Mouse (Mus musculus) stomach, embryonic 15.5 days (tissue): ENCODE data around the gene Terf2. TPM values are rescaled to one million over a fixed set of nuclear protein-coding genes. Genes with fewer than 3 reads are reported as not detected.

ENCODE experiments used
- ATAC-seq: fragments of 200-750 bp; cut with Nextera tagmentation; 2 replicates; pipeline ENCODE4 v1.8.0; 2017; ENCODE audit warnings: low read depth, moderate number of reproducible peaks, moderate TSS enrichment; ENCODE audit not compliant: insufficient read depth, low FRiP score
- H3K27ac ChIP-seq: fragments of 300-500 bp; sonication (generic); 2 replicates; pipeline ENCODE4 v1.5.1; 2015; ENCODE audit warnings: mild to moderate bottlenecking, inconsistent platforms
- H3K27me3 ChIP-seq: fragments of 300-500 bp; sonication (generic); replicated peaks from 2 replicates; pipeline ENCODE4 v1.6.1; 2015; ENCODE audit warnings: inconsistent platforms
- H3K36me3 ChIP-seq: fragments of 300-500 bp; sonication (generic); 2 replicates; pipeline ENCODE4 v1.6.1; 2015; ENCODE audit warnings: inconsistent platforms
- H3K4me1 ChIP-seq: fragments of 300-500 bp; sonication (generic); 2 replicates; pipeline ENCODE4 v1.6.1; 2015; ENCODE audit warnings: inconsistent platforms
- H3K4me2 ChIP-seq: fragments of 300-500 bp; sonication (generic); 2 replicates; pipeline ENCODE4 v1.6.1; 2015; ENCODE audit warnings: mild to moderate bottlenecking, inconsistent platforms
- H3K4me3 ChIP-seq: fragments of 300-500 bp; sonication (generic); replicated peaks from 2 replicates; pipeline ENCODE4 v1.5.1; 2015; ENCODE audit warnings: inconsistent platforms
- H3K9ac ChIP-seq: fragments of 300-500 bp; sonication (generic); 2 replicates; pipeline ENCODE4 v1.6.1; 2015; ENCODE audit warnings: inconsistent platforms
- H3K9me3 ChIP-seq: fragments of 300-500 bp; sonication (generic); 2 replicates; pipeline ENCODE4 v1.6.1; 2016; ENCODE audit warnings: inconsistent platforms
- WGBS: fragments of 180-500 bp; shearing (Covaris S2); methylation state at CpG from one replicate; pipeline ENCODE4 v1.1.7; 2015; 5-methylcytosine and 5-hydroxymethylcytosine counted together
- polyA plus RNA-seq: library from polyadenylated mRNA; unstranded; fragments of >200 nt; fragmentation: Nextera tagmentation; extraction: Ambion mirVana; gene quantifications from 2 replicates; pipeline ENCODE4 v1.2.1, GENCODE M21; 2015

Gene Terf2
- polyA plus RNA-seq, 1 experiment from 2014 or later: 16.1 TPM

DNA sequence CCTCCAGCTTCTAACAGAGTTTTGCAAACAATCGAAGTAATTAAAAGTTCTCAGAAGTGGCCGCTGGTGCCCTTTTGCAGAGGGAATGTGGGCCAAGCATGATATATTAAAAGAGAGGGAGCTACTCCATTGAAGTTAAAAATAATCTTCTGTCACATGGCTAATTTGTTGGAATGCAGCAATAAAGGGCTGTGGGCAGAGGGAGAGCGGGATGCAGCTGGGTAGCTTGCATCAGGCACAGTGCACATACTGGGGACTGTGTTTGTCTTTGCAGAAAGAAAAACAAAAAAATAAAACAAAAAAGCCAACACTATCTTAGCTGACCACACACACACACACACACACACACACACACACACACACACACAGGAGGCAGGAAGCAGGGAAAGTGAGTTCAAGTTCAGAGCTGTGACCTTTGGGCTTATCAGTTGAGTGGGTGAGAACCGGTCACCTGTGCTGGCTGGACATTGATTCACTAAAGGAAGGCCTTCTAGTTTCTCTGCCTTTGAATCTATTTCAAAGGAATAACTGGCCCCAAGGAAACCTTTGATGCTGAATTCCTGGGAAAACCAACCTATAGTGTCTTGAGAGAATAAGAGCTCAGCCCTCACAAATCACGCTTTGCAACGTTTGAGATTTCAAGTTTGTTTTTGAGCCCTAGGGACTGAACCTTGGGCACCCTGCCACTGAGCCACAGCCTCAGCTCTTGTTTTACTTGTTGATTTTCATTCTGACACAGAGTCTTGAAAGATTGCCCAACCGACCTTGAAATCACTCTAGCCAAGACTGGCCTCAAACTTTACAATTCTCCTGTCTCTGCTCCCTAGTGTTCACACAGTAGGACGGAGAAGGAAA, 33.1 kb upstream of the Terf2 start:
- Histone ChIP-seq H3K4me3 (no peak overlapping the region), H3K4me2 (no peak overlapping the region), H3K4me1 (peaks cover 9% of the 10 kb centered on the region; the same call in 1 of the 2 replicates), H3K27me3 (no peaks in the 10 kb centered on the region), H3K9ac (no peak overlapping the region), H3K36me3 (no peaks in the 10 kb centered on the region), H3K9me3 (no peaks in the 10 kb centered on the region), H3K27ac (peak overlapping the region; percentile 50; the same call in 1 of the 2 replicates)
- ATAC-seq: no peak; the same call in 1 of the 2 replicates
- 46% methylated on average over 8 of the region's 8 CpGs for WGBS

DNA sequence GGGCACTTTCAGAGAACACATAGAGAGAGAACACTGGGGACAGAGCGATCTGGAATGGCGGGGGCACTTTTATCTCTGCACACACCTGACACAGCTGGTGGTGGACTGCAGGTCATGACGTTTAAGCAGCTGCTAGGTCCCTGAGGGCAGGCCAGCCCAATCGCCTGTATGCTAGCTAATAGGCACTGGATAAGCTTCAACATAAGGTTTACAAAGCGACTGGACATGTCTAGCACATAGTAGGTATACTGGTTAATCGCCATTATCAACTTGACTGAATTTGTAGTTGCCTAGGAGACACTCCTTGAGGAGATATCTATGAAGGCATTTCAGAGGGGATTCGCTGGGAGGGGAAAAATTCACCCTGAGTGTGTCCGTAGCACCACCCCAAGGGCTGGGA, 28.0 kb upstream of the Terf2 start:
- ATAC-seq: no peak
- 61% methylated on average over 8 of the region's 8 CpGs for WGBS
- H3K27ac ChIP-seq: no peak overlapping the region

DNA sequence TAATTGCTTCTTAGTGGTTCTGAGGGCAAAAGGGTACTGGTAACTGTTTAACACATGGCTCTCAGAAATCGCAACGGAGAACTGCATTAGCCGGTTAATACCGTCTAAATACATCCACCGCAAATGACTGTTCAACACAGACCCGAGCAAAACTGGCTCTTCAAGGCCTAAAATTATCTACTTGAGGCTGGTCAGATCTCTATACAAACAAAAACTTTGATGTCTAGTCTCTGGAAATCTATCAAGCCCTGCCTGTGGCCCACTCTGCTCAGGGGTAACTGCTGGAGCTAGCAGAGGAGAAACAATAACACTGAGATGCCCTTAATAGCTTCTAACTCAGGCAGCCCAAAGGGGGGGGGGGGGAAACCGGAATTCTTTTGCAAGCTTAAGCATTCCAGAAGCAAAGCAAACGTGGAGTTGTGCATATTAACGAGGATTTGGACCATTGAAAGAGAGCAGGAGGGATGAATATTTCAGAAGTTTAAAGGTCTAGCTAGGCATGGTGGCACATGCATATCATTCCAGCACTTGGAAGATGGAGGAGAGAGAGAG, 26.8 kb upstream of the Terf2 start:
- Histone ChIP-seq H3K4me2 (no peak overlapping the region), H3K36me3 (no peaks in the 10 kb centered on the region), H3K27ac (peak overlapping the region; percentile 59; the same call in 1 of the 2 replicates), H3K4me3 (no peak overlapping the region), H3K27me3 (no peaks in the 10 kb centered on the region), H3K9me3 (no peaks in the 10 kb centered on the region), H3K4me1 (peaks cover 11% of the 10 kb centered on the region; the same call in 1 of the 2 replicates), H3K9ac (no peak overlapping the region)
- no peak for ATAC-seq
- WGBS: 12% methylated on average over 9 of the region's 9 CpGs

More for the DNA sequence above, 28.0 kb upstream of the Terf2 start:
- no peaks in the 10 kb centered on the region for H3K27me3 ChIP-seq
- no peak overlapping the region for H3K4me3 ChIP-seq
- no peak overlapping the region for H3K9ac ChIP-seq
- peaks cover 11% of the 10 kb centered on the region; the same call in 1 of the 2 replicates for H3K4me1 ChIP-seq
- no peak overlapping the region for H3K4me2 ChIP-seq
- H3K36me3 ChIP-seq: no peaks in the 10 kb centered on the region
- no peaks in the 10 kb centered on the region for H3K9me3 ChIP-seq

DNA sequence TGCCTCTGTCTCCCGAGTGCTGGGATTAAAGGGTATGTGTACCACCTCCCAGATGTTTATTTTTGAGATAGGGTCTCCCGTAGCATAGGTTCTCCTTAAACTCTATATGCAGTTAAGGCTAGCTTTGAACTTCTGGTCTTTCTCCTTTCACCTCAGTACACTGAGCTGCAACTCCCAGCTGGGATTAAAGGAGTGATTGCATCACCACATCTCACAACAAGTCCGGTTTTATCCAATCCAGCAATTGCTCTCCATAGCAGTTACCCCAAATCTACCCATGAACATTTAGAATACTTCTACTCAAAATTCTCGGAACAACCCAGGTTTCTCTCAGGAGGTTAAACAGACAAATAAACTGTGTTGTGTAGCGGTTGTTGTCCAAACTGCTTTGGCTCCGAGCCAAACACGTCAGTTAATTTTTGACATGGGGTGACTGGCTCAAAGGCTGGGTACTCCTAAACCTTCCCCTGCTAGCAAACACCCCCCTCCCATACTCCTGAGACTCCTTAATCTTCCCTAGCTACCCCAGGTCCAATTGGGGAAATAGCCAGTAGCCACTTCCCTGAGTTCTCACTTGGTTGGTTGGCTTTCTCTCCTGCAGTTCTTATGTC, 25.4 kb upstream of the Terf2 start:
- Histone ChIP-seq H3K27ac (no peak overlapping the region), H3K4me1 (peaks cover 11% of the 10 kb centered on the region; the same call in 1 of the 2 replicates), H3K4me3 (no peak overlapping the region), H3K9me3 (no peaks in the 10 kb centered on the region), H3K4me2 (no peak overlapping the region), H3K27me3 (no peaks in the 10 kb centered on the region), H3K36me3 (no peaks in the 10 kb centered on the region), H3K9ac (no peak overlapping the region)
- WGBS: 85% methylated on average over 7 of the region's 7 CpGs
- ATAC-seq: no peak

DNA sequence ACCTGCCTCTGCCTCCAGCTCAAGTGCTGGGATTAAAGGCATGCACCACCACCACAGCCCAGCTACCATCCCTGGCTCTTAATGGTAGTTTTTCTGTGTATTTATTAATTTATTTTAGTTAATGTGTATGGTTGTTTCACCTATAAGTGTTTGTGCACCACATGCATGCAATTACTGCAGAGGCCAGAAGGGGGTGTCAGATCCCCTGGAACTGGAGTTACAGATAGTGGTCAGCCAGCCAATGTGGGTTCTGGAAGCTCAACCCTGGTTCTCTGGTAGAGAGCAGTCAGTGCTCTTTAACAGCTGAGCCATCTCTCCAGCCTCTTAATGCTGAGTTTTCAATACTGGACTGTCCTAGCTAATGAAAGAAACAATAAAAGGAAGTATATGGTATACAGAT, 24.5 kb upstream of the Terf2 start:
- no peak overlapping the region for H3K27ac ChIP-seq
- no peak overlapping the region for H3K9ac ChIP-seq
- no peak for ATAC-seq
- peaks cover 14% of the 10 kb centered on the region; the same call in 1 of the 2 replicates for H3K4me1 ChIP-seq
- no peak overlapping the region for H3K4me3 ChIP-seq
- no peaks in the 10 kb centered on the region for H3K9me3 ChIP-seq
- no peaks in the 10 kb centered on the region for H3K27me3 ChIP-seq
- no peaks in the 10 kb centered on the region for H3K36me3 ChIP-seq
- no peak overlapping the region for H3K4me2 ChIP-seq

DNA sequence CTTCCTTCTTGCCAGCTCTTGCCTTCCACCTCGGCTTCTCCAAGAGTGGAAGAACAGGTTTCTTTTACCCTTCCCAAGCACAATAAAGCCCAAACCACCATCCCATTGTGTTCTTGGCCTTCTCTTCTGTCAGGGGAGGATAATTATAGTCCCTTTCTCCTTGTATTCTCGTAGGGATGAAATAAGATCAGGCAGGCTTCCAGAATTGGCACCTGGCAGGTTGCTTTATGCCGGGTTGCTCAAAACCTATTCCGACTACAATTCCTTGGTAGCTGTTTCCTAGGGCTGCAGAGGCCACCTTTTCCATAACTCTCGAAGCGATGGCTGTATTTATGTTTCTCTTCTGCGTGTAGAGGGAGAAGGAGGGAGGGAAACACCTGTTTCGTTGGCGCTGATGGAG, 23.1 kb upstream of the Terf2 start:
- Histone ChIP-seq H3K27me3 (no peaks in the 10 kb centered on the region), H3K9me3 (no peaks in the 10 kb centered on the region), H3K4me2 (0 out of 2 replicates have a peak overlapping the region, but pooled peaks have one; percentile 1), H3K9ac (no peak overlapping the region), H3K36me3 (no peaks in the 10 kb centered on the region), H3K4me3 (no peak overlapping the region), H3K4me1 (peaks cover 19% of the 10 kb centered on the region; the same call in 1 of the 2 replicates), H3K27ac (peak overlapping the region; percentile 67)
- ATAC-seq: no peak
- 47% methylated on average over 9 of the region's 9 CpGs for WGBS

DNA sequence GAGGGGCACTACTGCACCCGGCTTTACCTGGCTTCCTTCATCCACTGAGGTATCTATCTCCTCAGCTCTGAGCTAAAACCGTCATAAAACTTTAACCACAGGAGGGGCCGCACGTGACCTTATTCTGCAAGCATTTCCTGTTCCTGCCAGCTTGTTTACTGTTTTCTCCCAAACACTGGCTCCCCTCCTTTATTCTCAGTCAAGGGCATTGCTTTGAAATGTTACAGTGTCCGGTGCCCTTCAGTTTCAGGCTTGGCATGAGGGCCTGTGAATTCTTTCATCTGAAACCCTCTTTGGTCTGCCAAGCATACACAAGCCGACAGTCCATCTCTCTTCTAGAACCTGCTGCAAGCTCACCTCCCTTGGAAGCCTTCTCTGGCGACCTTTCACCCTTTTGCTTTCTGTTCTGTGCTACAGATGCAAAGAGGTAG, 22.5 kb upstream of the Terf2 start:
- Histone ChIP-seq H3K9ac (no peak overlapping the region), H3K36me3 (no peaks in the 10 kb centered on the region), H3K4me2 (0 out of 2 replicates have a peak overlapping the region, but pooled peaks have one; percentile 1), H3K27ac (peak overlapping the region; percentile 67), H3K27me3 (no peaks in the 10 kb centered on the region), H3K4me1 (peaks cover 22% of the 10 kb centered on the region; the same call in 1 of the 2 replicates), H3K4me3 (no peak overlapping the region), H3K9me3 (no peaks in the 10 kb centered on the region)
- WGBS: 41% methylated on average over 7 of the region's 7 CpGs
- no peak for ATAC-seq

DNA sequence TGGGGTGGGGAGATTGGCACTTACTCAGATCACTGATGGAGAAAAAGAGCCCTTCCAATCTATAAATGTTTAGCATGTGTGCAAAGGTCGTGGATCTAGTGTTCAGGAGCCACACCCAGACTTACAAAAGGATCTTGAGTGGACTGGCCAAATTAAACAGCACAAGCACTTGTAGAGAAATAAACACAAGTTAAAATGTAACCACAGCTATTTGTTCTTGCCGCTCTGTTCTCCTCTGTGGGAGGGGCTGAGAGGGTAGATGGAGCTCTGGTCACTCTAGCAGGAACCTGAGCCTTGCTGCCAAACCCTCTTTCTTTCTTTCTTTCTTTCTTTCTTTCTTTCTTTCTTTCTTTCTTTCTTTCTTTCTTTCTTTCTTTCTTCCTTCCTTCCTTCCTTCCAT, 20.7 kb upstream of the Terf2 start:
- H3K4me1 ChIP-seq: peaks cover 19% of the 10 kb centered on the region
- H3K27me3 ChIP-seq: no peaks in the 10 kb centered on the region
- no peak overlapping the region for H3K9ac ChIP-seq
- H3K4me2 ChIP-seq: no peak overlapping the region
- WGBS: 36% methylated on average over 2 of the region's 2 CpGs
- H3K4me3 ChIP-seq: no peak overlapping the region
- H3K27ac ChIP-seq: no peak overlapping the region
- ATAC-seq: peak; percentile 79
- no peaks in the 10 kb centered on the region for H3K9me3 ChIP-seq
- H3K36me3 ChIP-seq: no peaks in the 10 kb centered on the region

DNA sequence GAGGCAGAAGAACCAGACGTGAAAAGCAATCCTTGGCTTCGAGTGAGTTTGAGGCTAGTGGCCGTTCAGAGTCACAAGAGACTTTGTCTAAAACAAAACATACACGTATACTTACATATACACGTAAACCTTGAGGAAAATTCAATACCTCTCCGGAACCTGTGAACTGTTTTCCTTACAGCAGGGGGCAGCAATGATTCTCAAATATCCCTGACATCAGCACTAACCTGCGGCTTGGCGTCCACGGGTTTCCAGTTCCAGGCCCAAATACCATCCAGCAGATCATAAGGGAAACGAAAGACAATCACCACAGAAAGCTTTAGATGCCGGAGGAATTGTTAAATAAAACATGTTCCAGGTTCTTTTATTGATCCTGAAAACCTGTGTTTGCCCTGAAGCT, 19.7 kb upstream of the Terf2 start:
- peak overlapping the region; percentile 51; the same call in 1 of the 2 replicates for H3K27ac ChIP-seq
- H3K27me3 ChIP-seq: no peaks in the 10 kb centered on the region
- H3K4me2 ChIP-seq: no peak overlapping the region
- H3K36me3 ChIP-seq: no peaks in the 10 kb centered on the region
- WGBS: 13% methylated on average over 11 of the region's 11 CpGs
- peak; percentile 61; the same call in 1 of the 2 replicates for ATAC-seq
- H3K9ac ChIP-seq: no peak overlapping the region
- H3K4me3 ChIP-seq: no peak overlapping the region
- peaks cover 19% of the 10 kb centered on the region for H3K4me1 ChIP-seq
- no peaks in the 10 kb centered on the region for H3K9me3 ChIP-seq

DNA sequence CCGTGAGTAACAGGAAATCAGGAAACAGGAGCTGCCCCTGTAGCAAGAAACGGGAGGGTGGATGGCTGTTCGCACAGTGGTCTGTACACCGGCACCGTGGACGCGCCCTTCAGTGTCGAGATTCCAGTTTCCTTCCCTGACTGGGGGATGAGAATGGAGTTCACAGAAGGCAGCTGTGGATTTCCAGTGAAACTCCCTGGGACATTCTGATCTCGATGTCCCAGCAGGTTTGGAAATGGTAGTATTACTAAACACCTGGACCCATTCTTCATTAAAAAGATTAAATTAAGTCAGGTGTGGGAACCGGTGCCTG, 18.6 kb upstream of the Terf2 start:
- no peaks in the 10 kb centered on the region for H3K27me3 ChIP-seq
- peak overlapping the region; percentile 22; the same call in 1 of the 2 replicates for H3K4me2 ChIP-seq
- no peak overlapping the region for H3K27ac ChIP-seq
- peaks cover 19% of the 10 kb centered on the region for H3K4me1 ChIP-seq
- H3K9me3 ChIP-seq: no peaks in the 10 kb centered on the region
- no peak overlapping the region for H3K9ac ChIP-seq
- H3K4me3 ChIP-seq: no peak overlapping the region
- no peaks in the 10 kb centered on the region for H3K36me3 ChIP-seq
- 45% methylated on average over 10 of the region's 10 CpGs for WGBS
- ATAC-seq: no peak; the same call in 1 of the 2 replicates

DNA sequence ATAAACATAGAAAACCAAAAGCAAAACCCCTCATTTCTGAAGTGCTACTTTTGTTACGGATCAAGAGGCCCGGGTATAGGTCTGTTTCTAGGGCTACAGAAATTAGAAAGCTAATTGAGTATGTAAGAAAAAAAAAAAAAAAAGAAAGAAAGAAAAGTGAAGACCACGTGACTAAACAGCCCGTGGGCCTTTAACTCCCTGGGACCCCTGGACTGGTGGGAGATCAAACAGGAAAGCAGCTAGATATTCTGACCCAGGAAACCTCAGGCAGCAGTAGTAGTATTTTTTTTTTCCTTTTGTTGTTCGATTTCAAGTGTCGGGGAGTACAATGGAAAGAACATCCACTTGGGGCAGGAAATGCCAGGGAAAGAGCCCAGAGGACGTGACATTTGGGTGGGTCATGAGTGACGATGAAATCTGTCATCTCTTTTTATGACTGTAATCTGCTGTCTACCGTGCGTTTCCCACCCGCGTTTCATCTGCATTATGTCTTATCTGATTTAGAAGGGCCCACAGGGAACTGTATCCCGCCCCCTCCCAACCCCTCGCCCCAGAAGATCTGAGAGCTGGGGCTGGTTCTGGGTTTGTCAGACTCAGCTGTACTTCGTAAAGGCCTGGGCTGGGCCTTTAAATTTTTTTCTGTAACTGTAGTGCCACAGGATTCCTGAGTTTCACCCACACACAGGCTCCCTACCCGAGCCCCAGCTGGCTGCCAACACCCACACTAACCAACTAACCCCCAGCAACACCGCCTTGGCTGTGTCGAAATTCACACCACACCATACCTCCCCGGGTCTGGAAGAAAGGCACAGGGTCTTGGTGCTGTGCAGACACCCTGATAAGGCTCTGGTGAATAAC, 18.0 kb upstream of the Terf2 start:
- 0 out of 2 replicates have a peak, but pooled peaks have one; percentile 44 for ATAC-seq
- H3K9ac ChIP-seq: no peak overlapping the region
- 39% methylated on average over 19 of the region's 19 CpGs for WGBS
- H3K4me3 ChIP-seq: no peak overlapping the region
- H3K36me3 ChIP-seq: no peaks in the 10 kb centered on the region
- peak overlapping the region; percentile 22 for H3K4me2 ChIP-seq
- H3K27ac ChIP-seq: no peak overlapping the region
- peaks cover 19% of the 10 kb centered on the region for H3K4me1 ChIP-seq
- no peaks in the 10 kb centered on the region for H3K27me3 ChIP-seq
- no peaks in the 10 kb centered on the region for H3K9me3 ChIP-seq
